10 mouse cellular contexts compared by ENCODE assay signal in genomic region chr6:137541216-137542176, GRCm38 (mm10).
DNase-seq lines count a peak whose midpoint lies in the region; ATAC-seq and TF ChIP-seq lines count a peak whose summit lies in the region.
"Had no signal": no experiment of that assay in that cellular context is flagged by ENCODE, and none has a peak within 500 bp of the region (broad histone marks: within the 10 kb centered on the region; RNA-seq: fewer than 3 reads in every experiment).

No protein-coding gene starts in this region.

- 19% methylated on average over 17 of the region's 17 CpGs for WGBS in liver, embryonic 14.5 days (ENCODE audit: insufficient replicate concordance)
- 48% methylated on average over 17 of the region's 17 CpGs for WGBS in stomach, embryonic 15.5 days

- DNase-seq in kidney, postnatal 14 days = peak; percentile 19
- no peak for DNase-seq in kidney, adult 18-20 months
- no peak for DNase-seq in liver, embryonic 14.5 days (ENCODE audit: low read depth in 3 of 3, low spot score in 3 of 3)
- DNase-seq in left cerebral cortex, postnatal 4 days = no peak
- no peak for DNase-seq in layer of hippocampus, adult 11-12 months (ENCODE audit: low spot score)
- no peak for DNase-seq in c-Kit-positive CD71-positive TER-119-positive erythroid progenitor cells, embryonic 14.5 days (ENCODE audit: low spot score)

- H3K27ac ChIP-seq in liver, embryonic 14.5 days = no peak overlapping the region
- H3K27ac ChIP-seq in stomach, embryonic 15.5 days = peak overlapping the region; percentile 66

- H3K4me3 ChIP-seq in liver, embryonic 14.5 days (ENCODE audit: insufficient read depth in 1 of 2, low read depth in 2 of 2, low read length in 2 of 2) = no peak overlapping the region
- H3K4me3 ChIP-seq in stomach, embryonic 15.5 days (replicated peaks) = no peak overlapping the region
- H3K4me3 ChIP-seq: erythroblast, embryonic 14.5 days; limb, embryonic 10.5 days had no signal

- ATAC-seq in common myeloid progenitor, adult 5-6 weeks (replicated peaks; ENCODE audit: low read depth, poor library complexity, severe bottlenecking) = peak; percentile 98
- peak; percentile 61; the same call in 1 of the 2 replicates for ATAC-seq in liver, embryonic 14.5 days (ENCODE audit: insufficient read depth)
- ATAC-seq in stomach, embryonic 15.5 days (ENCODE audit: insufficient read depth, low FRiP score, low read depth) = no peak

- TF ChIP-seq CTCF in liver, embryonic 14.5 days (IDR thresholded peaks at IDR 0.05; ENCODE audit: low read depth) = no peak

- H3K4me1 ChIP-seq in liver, embryonic 14.5 days (replicated peaks; ENCODE audit: control insufficient read depth in 2 of 2, insufficient read depth in 2 of 2, low read length in 1 of 2) = peaks cover 3 to 15% of the 10 kb centered on the region in 2 experiments; a peak in 2 of 4 replicates
- H3K4me1 ChIP-seq in stomach, embryonic 15.5 days = 0 out of 2 replicates have a peak, but pooled peaks cover 6% of the 10 kb centered on the region

- no peaks in the 10 kb centered on the region for H3K27me3 ChIP-seq in liver, embryonic 14.5 days (ENCODE audit: control insufficient read depth, insufficient read depth, low read length)
- no peaks in the 10 kb centered on the region for H3K27me3 ChIP-seq in stomach, embryonic 15.5 days (replicated peaks)

- no peaks in the 10 kb centered on the region for H3K36me3 ChIP-seq in liver, embryonic 14.5 days (replicated peaks; ENCODE audit: control insufficient read depth, insufficient read depth, low read depth)
- H3K36me3 ChIP-seq in stomach, embryonic 15.5 days = no peaks in the 10 kb centered on the region
- H3K36me3 ChIP-seq: limb, embryonic 10.5 days had no signal

- H3K9me3 ChIP-seq in liver, embryonic 14.5 days (ENCODE audit: control insufficient read depth, low read length) = no peaks in the 10 kb centered on the region
- H3K9me3 ChIP-seq in stomach, embryonic 15.5 days = no peaks in the 10 kb centered on the region
- H3K9me3 ChIP-seq: limb, embryonic 10.5 days had no signal

- TF ChIP-seq EP300 in liver, embryonic 14.5 days (IDR thresholded peaks at IDR 0.05; ENCODE audit: low read depth) = no peak

- intact Hi-C loops in left cerebral cortex, postnatal 4 days (cut with DNase I) = no loop called here

- H3K9ac ChIP-seq in liver, embryonic 14.5 days (replicated peaks) = no peak overlapping the region
- no peak overlapping the region for H3K9ac ChIP-seq in stomach, embryonic 15.5 days

- peak overlapping the region; percentile 45 for H3K4me2 ChIP-seq in liver, embryonic 14.5 days (ENCODE audit: low read depth)
- peak overlapping the region; percentile 14 for H3K4me2 ChIP-seq in stomach, embryonic 15.5 days
